Mouse (Mus musculus) adrenal gland, postnatal 25 days (tissue): Measurements from ENCODE around the gene Snx6. TPM values are rescaled to one million over a fixed set of nuclear protein-coding genes. Genes with fewer than 3 reads are reported as not detected.
"Not testable (repeated sequence)": the region's sequence is repeated elsewhere in the genome, so short reads cannot be mapped to it uniquely, and the experiment has no call there.

Experiments used
- DNase-seq: peaks from one replicate; pipeline ENCODE4 v3.0.0; 2021; ENCODE audit warnings: mixed read lengths
- long read RNA-seq: library from polyadenylated mRNA; stranded (forward); transcript quantifications from one replicate; pipeline ENCODE4 v2.0.0, GENCODE M21; 2021
- total RNA-seq: library from RNA; stranded (reverse); gene quantifications from 2 replicates; pipeline ENCODE4 v1.2.3, GENCODE M21; 2021

Gene Snx6
- total RNA-seq = 59.8 and 71.6 TPM in 2 replicates
- long read RNA-seq, transcript Snx6-201 (14 exons, 1,928 nt) = major isoform, 83 of 113 reads
- long read RNA-seq, partial matches to known transcripts = 19 of 113 reads
- long read RNA-seq, other reads (novel, unspliced or antisense) = 10 of 113 reads

- DNase-seq = peak; percentile 91
Measured at GRCm38 (mm10) chr12:54795153-54795998, at the start of gene Snx6. Snx6 (minus strand) TSS chr12:54795703.

DNA sequence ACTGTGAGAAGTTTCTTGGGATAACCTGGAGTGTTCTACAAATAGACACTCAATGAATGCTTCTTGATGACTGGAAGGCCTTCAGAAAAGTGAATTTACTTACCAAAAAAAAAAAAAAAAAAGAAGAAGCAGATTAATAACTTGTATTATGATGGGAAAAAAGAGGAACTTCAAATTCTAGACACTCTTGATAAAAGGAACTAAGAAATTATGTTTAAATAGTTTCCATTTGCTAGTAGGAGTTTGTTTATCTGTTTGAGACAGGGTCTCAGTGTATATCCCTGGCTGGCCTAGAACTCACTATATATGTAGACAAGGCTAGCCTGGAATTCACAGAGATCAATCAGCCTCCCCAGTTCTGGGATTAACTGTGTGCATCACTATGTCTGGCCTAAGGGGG lies 48.9 kb upstream of the Snx6 start:
- no peak for DNase-seq

DNA sequence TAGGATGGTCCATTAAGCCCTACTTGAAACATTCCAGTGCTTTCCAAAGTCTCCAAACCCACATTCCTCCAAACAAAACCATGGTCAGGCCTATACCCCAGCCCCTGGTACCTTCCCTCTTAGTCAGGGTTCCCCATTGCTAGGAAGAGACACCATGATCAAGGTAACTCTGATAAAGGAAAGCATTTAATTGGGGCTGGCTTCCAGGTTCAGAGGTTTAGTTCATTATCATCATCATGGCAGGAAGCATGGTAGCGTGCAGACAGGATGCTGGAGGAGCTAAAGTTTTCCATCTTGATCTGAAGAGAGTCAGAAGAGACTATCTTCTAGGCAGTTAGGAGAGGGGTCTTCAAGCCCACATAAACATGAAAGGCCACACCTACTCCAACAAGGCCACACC lies 46.1 kb upstream of the Snx6 start:
- DNase-seq = no peak

GRCm38 (mm10) chr12:54839815-54840214 lies 44.3 kb upstream of the Snx6 start:
- no peak for DNase-seq

- DNase-seq = no peak
Measured at GRCm38 (mm10) chr12:54838931-54839330, 43.4 kb upstream of the Snx6 start.

DNA sequence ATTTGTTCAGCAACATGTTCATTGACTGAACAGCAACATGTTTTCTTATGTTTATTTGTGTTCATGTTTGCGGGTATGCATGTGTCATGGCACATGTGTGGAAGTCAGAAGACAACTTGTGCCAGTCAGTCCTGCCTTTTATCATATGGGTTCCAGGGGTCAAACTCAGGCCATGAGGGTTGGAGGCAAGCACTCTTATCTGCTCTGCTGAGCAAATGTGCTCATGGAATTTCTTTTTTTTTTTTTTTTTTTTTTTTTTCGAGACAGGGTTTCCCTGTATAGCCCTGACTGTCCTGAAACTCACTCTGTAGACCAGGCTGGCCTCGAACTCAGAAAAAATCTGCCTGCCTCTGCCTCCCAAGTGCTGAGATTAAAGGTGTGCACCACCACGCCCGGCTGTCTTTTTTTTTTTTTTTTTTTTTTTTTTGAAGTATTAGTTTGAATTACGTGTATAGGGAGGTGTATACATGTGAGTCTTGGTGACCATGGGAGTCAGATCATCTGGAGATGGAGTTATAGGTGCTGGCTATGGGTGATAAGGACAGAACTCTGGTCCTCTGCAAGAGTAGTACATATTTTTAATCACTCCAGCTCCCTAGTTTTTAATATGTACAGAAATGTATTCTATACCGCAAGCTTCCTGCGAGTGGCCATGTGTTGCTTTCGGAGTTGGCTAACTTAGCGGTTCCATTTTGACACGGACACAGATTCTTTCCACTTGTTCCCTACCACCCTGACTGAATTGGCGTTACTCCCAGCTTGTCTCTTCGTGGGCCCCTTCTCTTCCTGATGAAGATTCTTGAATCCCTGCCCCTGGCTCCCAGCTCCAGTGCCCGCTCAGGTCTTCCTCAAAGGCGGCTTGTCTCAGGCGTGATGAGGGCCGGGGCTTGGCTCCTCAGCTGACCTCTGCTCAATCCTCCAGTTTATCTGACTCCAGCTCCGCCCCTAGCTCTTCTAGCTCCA lies 40.4 kb upstream of the Snx6 start:
- DNase-seq = no peak

DNA sequence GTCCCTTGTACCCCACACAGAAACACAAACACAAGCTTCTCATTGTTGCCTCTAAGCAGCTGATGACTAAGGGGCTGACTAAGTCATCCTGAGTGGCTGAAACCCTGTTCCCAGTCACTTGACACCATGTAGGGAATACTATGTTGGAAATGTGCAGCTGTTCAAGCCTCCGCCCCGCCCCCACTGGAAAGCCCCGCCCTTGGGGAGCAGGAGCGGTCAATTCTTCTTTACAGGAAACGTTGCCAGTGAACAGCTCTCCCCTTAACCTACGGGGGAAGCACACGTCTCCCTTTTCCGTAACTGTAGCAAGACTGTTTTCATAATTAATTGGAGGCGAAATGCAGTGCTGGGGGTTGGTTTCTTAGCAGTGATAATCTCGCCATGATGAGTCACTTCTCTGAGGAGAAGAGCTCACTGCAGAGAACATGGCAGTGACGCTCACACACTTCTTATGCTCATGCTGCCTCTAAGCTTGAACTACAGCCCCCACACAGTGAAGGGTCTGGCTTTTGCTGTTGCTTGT lies 39.5 kb upstream of the Snx6 start:
- DNase-seq = peak; percentile 84

GRCm38 (mm10) chr12:54833856-54834399 lies 38.4 kb upstream of the Snx6 start:
- DNase-seq = no peak

DNA sequence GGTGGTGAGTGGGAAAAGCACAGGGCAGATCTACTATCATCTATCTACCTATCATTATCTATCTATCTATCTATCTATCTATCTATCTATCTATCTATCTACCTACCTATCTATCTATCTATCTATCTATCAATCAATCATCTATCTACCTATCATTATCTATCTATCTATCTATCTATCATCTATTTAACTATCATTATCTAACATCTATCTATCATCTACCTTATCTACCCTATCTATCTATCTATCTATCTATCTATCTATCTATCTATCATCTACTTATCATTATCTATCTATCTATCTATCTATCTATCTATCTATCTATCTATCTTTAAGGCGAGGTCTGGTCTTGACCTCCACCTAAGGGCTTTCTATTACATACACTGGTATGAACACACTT lies 36.4 kb upstream of the Snx6 start:
- DNase-seq = not testable (repeated sequence)

DNA sequence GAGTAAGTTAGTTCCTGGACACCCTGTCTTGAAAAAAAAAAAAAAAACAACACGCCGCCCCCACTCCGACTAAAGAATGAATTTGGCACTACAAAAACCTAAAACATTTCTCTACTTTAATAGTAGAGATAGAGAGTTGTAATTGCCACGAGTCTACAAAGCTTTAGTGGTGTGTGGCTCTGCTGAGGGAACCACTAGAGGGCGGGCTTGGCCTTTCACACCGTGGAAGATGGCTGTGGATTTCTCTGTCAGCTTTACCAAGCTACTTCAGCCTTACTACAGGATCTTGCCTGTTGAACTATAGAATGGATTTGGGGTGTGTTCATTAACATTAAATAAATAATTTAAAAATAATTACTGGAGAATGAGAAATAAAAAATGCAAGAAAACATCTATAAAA lies 35.1 kb upstream of the Snx6 start:
- DNase-seq = peak; percentile 82

GRCm38 (mm10) chr12:54829876-54830275 lies 34.4 kb upstream of the Snx6 start:
- DNase-seq = no peak

DNA sequence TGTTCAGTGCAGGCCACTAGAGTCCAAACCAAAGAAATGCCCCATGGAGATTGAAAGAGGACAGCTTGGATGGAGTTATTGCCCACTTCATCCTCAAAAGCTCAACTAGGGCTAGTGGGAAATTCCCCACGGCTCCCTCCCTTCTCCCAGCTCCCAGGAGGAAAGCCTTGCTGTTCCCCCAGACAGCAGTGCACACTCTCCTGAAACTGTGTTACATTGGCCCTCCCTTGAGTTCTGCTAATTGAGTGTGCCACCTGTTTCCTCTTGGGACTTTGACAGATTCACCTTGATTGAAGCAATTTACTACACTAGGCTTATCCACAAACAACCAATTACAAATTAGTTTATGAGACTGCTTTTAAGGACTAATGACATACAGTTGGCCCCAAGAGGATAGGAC lies 32.5 kb upstream of the Snx6 start:
- DNase-seq = no peak

- no peak for DNase-seq
Measured at GRCm38 (mm10) chr12:54825202-54825601, 29.7 kb upstream of the Snx6 start.

GRCm38 (mm10) chr12:54822836-54823426 lies 27.4 kb upstream of the Snx6 start:
- no peak for DNase-seq

DNA sequence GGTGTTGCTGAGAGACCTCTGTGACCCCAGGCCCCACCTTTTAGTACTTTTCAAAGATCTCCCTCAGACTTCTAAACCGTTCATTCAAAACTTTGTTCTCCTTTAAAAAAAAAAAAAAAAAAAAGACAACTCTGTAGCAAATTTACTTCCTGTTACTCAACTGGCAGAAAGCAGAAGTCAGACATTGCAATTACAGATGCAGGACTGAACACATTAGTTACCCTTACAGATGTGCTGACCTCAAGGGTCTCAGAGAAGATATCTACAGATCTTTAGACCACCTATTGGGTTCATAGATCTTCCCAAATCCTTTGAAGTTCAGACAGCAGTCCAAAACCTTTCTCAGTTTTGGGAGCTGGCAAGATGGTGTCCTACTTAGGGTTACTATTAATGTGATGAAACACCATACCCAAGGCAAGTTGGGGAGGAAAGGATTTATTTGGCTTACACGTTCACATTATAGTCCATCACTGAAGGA lies 25.2 kb upstream of the Snx6 start:
- no peak for DNase-seq

GRCm38 (mm10) chr12:54819181-54819935 lies 23.9 kb upstream of the Snx6 start:
- no peak for DNase-seq

- no peak for DNase-seq
Measured at GRCm38 (mm10) chr12:54810142-54810541, 14.6 kb upstream of the Snx6 start.

GRCm38 (mm10) chr12:54807481-54807880 lies 12.0 kb upstream of the Snx6 start:
- DNase-seq = no peak

DNA sequence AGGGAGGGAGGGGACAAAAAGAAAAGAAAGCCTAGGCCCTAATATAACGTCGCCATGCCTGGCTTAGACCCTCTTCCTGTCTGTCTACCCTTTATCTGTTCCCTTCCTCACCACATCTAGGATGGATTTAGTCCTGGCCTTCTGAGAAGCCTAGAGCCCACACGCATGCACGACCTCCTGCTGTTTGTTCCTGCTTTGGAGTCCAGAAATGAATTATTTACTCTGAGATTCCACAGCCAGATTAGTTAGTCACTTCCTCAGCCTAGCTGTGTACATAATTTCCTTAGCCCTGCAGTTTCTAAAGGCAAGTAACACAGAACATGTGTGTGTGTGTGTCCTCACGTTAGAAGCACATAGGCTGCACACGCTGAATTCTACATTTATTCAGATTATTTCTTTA lies 10.6 kb upstream of the Snx6 start:
- no peak for DNase-seq

GRCm38 (mm10) chr12:54805254-54806002 lies 9.9 kb upstream of the Snx6 start:
- DNase-seq = no peak
